Mouse (Mus musculus) lung, embryonic 15.5 days (tissue): ENCODE measurements around the gene Eepd1. TPM values are rescaled to one million over a fixed set of nuclear protein-coding genes. Genes with fewer than 3 reads are reported as not detected.

Experiments used
- ATAC-seq: fragments of 200-750 bp; cut with Nextera tagmentation; 2 replicates; pipeline ENCODE4 v1.8.0; 2017; ENCODE audit warnings: moderate number of reproducible peaks, borderline replicate concordance; ENCODE audit not compliant: low FRiP score, low TSS enrichment; ENCODE audit errors: extremely low read depth
- H3K27ac ChIP-seq: fragments of 300-500 bp; sonication (generic); 2 replicates; pipeline ENCODE4 v1.5.1; 2015; ENCODE audit warnings: moderate library complexity, mild to moderate bottlenecking, inconsistent platforms
- H3K27me3 ChIP-seq: fragments of 300-500 bp; sonication (generic); 2 replicates; pipeline ENCODE4 v1.6.1; 2015; ENCODE audit warnings: inconsistent platforms
- H3K36me3 ChIP-seq: fragments of 300-500 bp; sonication (generic); 2 replicates; pipeline ENCODE4 v1.6.1; 2015; ENCODE audit warnings: inconsistent platforms
- H3K4me1 ChIP-seq: fragments of 300-500 bp; sonication (generic); 2 replicates; pipeline ENCODE4 v1.6.1; 2015; ENCODE audit warnings: inconsistent platforms
- H3K4me2 ChIP-seq: fragments of 300-500 bp; sonication (generic); 2 replicates; pipeline ENCODE4 v1.6.1; 2015; ENCODE audit warnings: inconsistent platforms, mild to moderate bottlenecking, moderate library complexity
- H3K4me3 ChIP-seq: fragments of 300-500 bp; sonication (generic); 2 replicates; pipeline ENCODE4 v1.5.1; 2015; ENCODE audit warnings: mild to moderate bottlenecking, inconsistent platforms
- H3K9ac ChIP-seq: fragments of 300-500 bp; sonication (generic); 2 replicates; pipeline ENCODE4 v1.6.1; 2015; ENCODE audit warnings: inconsistent platforms
- H3K9me3 ChIP-seq: fragments of 300-500 bp; sonication (generic); 2 replicates; pipeline ENCODE4 v1.6.1; 2016; ENCODE audit warnings: inconsistent platforms
- WGBS: fragments of 180-500 bp; shearing (Covaris S2); methylation state at CpG from one replicate; pipeline ENCODE4 v1.1.7; 2015; 5-methylcytosine and 5-hydroxymethylcytosine counted together
- polyA plus RNA-seq: library from polyadenylated mRNA; unstranded; fragments of >200 nt; fragmentation: Nextera tagmentation; extraction: Ambion mirVana; gene quantifications from 2 replicates; pipeline ENCODE4 v1.2.1, GENCODE M21; 2015

Gene Eepd1
- polyA plus RNA-seq, 1 experiment from 2014 or later = 10.9 TPM

- WGBS = 47% methylated on average over 5 of the region's 5 CpGs
Observed at GRCm38 (mm10) chr9:25567071-25567470, 85.7 kb downstream of the Eepd1 start.

GRCm38 (mm10) chr9:25568783-25569182 is 87.4 kb downstream of the Eepd1 start:
- H3K4me1 ChIP-seq = peaks cover 3% of the 10 kb centered on the region; the same call in 1 of the 2 replicates
- no peak overlapping the region for H3K4me3 ChIP-seq
- no peaks in the 10 kb centered on the region for H3K27me3 ChIP-seq
- no peak for ATAC-seq
- no peak overlapping the region for H3K4me2 ChIP-seq
- H3K36me3 ChIP-seq = no peaks in the 10 kb centered on the region
- no peak overlapping the region for H3K9ac ChIP-seq
- WGBS = 64% methylated on average over 3 of the region's 3 CpGs
- no peak overlapping the region for H3K27ac ChIP-seq
- no peaks in the 10 kb centered on the region for H3K9me3 ChIP-seq

More at GRCm38 (mm10) chr9:25567071-25567470, 85.7 kb downstream of the Eepd1 start:
- Histone ChIP-seq H3K4me2 (no peak overlapping the region), H3K36me3 (no peaks in the 10 kb centered on the region), H3K9ac (no peak overlapping the region), H3K4me1 (no peaks in the 10 kb centered on the region), H3K27ac (no peak overlapping the region), H3K4me3 (no peak overlapping the region), H3K27me3 (no peaks in the 10 kb centered on the region), H3K9me3 (no peaks in the 10 kb centered on the region)
- no peak for ATAC-seq

GRCm38 (mm10) chr9:25570011-25570410 is 88.7 kb downstream of the Eepd1 start:
- H3K4me3 ChIP-seq = no peak overlapping the region
- ATAC-seq = no peak
- H3K4me2 ChIP-seq = no peak overlapping the region
- no peaks in the 10 kb centered on the region for H3K9me3 ChIP-seq
- H3K27me3 ChIP-seq = no peaks in the 10 kb centered on the region
- WGBS = 92% methylated on average over 7 of the region's 7 CpGs
- H3K9ac ChIP-seq = no peak overlapping the region
- no peaks in the 10 kb centered on the region for H3K36me3 ChIP-seq
- H3K4me1 ChIP-seq = peaks cover 3% of the 10 kb centered on the region; the same call in 1 of the 2 replicates
- H3K27ac ChIP-seq = no peak overlapping the region

GRCm38 (mm10) chr9:25570436-25570835 is 89.1 kb downstream of the Eepd1 start:
- Histone ChIP-seq H3K36me3 (no peaks in the 10 kb centered on the region), H3K9ac (no peak overlapping the region), H3K27me3 (no peaks in the 10 kb centered on the region), H3K4me3 (no peak overlapping the region), H3K4me1 (peaks cover 3% of the 10 kb centered on the region; the same call in 1 of the 2 replicates), H3K27ac (no peak overlapping the region), H3K4me2 (no peak overlapping the region), H3K9me3 (no peaks in the 10 kb centered on the region)
- ATAC-seq = no peak
- WGBS = 67% methylated on average over 9 of the region's 9 CpGs

GRCm38 (mm10) chr9:25571381-25571780 is 90.0 kb downstream of the Eepd1 start:
- Histone ChIP-seq H3K27ac (no peak overlapping the region), H3K9me3 (no peaks in the 10 kb centered on the region), H3K27me3 (no peaks in the 10 kb centered on the region), H3K4me3 (no peak overlapping the region), H3K4me1 (peaks cover 3% of the 10 kb centered on the region; the same call in 1 of the 2 replicates), H3K4me2 (no peak overlapping the region), H3K36me3 (no peaks in the 10 kb centered on the region), H3K9ac (no peak overlapping the region)
- ATAC-seq = no peak
- WGBS = 34% methylated on average over 2 of the region's 2 CpGs

GRCm38 (mm10) chr9:25573753-25574152 is 92.4 kb downstream of the Eepd1 start:
- Histone ChIP-seq H3K4me3 (no peak overlapping the region), H3K9me3 (no peaks in the 10 kb centered on the region), H3K4me1 (peaks cover 3% of the 10 kb centered on the region), H3K36me3 (no peaks in the 10 kb centered on the region), H3K9ac (no peak overlapping the region), H3K27me3 (no peaks in the 10 kb centered on the region), H3K4me2 (no peak overlapping the region), H3K27ac (no peak overlapping the region)
- WGBS = 22% methylated on average over 7 of the region's 7 CpGs
- no peak for ATAC-seq

- peaks cover 3% of the 10 kb centered on the region for H3K4me1 ChIP-seq
- no peak overlapping the region for H3K4me3 ChIP-seq
- no peak overlapping the region for H3K4me2 ChIP-seq
- 83% methylated on average over 4 of the region's 4 CpGs for WGBS
- no peaks in the 10 kb centered on the region for H3K27me3 ChIP-seq
- no peaks in the 10 kb centered on the region for H3K9me3 ChIP-seq
- no peak for ATAC-seq
- H3K36me3 ChIP-seq = no peaks in the 10 kb centered on the region
- H3K27ac ChIP-seq = no peak overlapping the region
- H3K9ac ChIP-seq = no peak overlapping the region
Observed at GRCm38 (mm10) chr9:25574186-25574585, 92.8 kb downstream of the Eepd1 start.

GRCm38 (mm10) chr9:25578674-25579596 is 97.6 kb downstream of the Eepd1 start:
- no peaks in the 10 kb centered on the region for H3K36me3 ChIP-seq
- no peaks in the 10 kb centered on the region; the same call in 1 of the 2 replicates for H3K4me1 ChIP-seq
- H3K9me3 ChIP-seq = no peaks in the 10 kb centered on the region
- H3K27me3 ChIP-seq = no peaks in the 10 kb centered on the region
- no peak overlapping the region for H3K9ac ChIP-seq
- H3K27ac ChIP-seq = no peak overlapping the region
- H3K4me2 ChIP-seq = no peak overlapping the region
- 42% methylated on average over 7 of the region's 7 CpGs for WGBS
- ATAC-seq = peak; percentile 42; the same call in 1 of the 2 replicates
- H3K4me3 ChIP-seq = no peak overlapping the region

- Histone ChIP-seq H3K4me2 (no peak overlapping the region), H3K4me3 (no peak overlapping the region), H3K27ac (no peak overlapping the region), H3K9ac (no peak overlapping the region), H3K4me1 (no peaks in the 10 kb centered on the region; the same call in 1 of the 2 replicates), H3K27me3 (no peaks in the 10 kb centered on the region), H3K9me3 (no peaks in the 10 kb centered on the region), H3K36me3 (no peaks in the 10 kb centered on the region)
- 87% methylated on average over 2 of the region's 2 CpGs for WGBS
- no peak for ATAC-seq
Observed at GRCm38 (mm10) chr9:25583621-25584020, 102.3 kb downstream of the Eepd1 start.

- Histone ChIP-seq H3K4me1 (no peaks in the 10 kb centered on the region), H3K4me2 (no peak overlapping the region), H3K36me3 (no peaks in the 10 kb centered on the region), H3K9me3 (no peaks in the 10 kb centered on the region), H3K27me3 (no peaks in the 10 kb centered on the region), H3K4me3 (no peak overlapping the region), H3K27ac (no peak overlapping the region), H3K9ac (no peak overlapping the region)
- WGBS = 33% methylated on average over 1 of the region's 1 CpGs
- no peak for ATAC-seq
Observed at GRCm38 (mm10) chr9:25585614-25586013, 104.3 kb downstream of the Eepd1 start.

- Histone ChIP-seq H3K9ac (no peak overlapping the region), H3K36me3 (no peaks in the 10 kb centered on the region), H3K27me3 (no peaks in the 10 kb centered on the region), H3K4me2 (no peak overlapping the region), H3K27ac (no peak overlapping the region), H3K9me3 (no peaks in the 10 kb centered on the region), H3K4me1 (peaks cover 10% of the 10 kb centered on the region; the same call in 1 of the 2 replicates), H3K4me3 (no peak overlapping the region)
- 75% methylated on average over 2 of the region's 2 CpGs for WGBS
- ATAC-seq = no peak
Observed at GRCm38 (mm10) chr9:25588581-25588980, 107.2 kb downstream of the Eepd1 start.

GRCm38 (mm10) chr9:25590740-25591139 is 109.4 kb downstream of the Eepd1 start:
- no peak overlapping the region for H3K27ac ChIP-seq
- H3K27me3 ChIP-seq = no peaks in the 10 kb centered on the region
- 30% methylated on average over 4 of the region's 4 CpGs for WGBS
- no peaks in the 10 kb centered on the region for H3K9me3 ChIP-seq
- H3K4me2 ChIP-seq = no peak overlapping the region
- peaks cover 10% of the 10 kb centered on the region; the same call in 1 of the 2 replicates for H3K4me1 ChIP-seq
- no peak for ATAC-seq
- H3K4me3 ChIP-seq = no peak overlapping the region
- H3K36me3 ChIP-seq = no peaks in the 10 kb centered on the region
- no peak overlapping the region for H3K9ac ChIP-seq
